Mouse (Mus musculus): ENCODE data around the gene Syt11. TPM values are rescaled to one million over a fixed set of nuclear protein-coding genes. Genes with fewer than 3 reads are reported as not detected.
"Not testable (repeated sequence)": the region's sequence is repeated elsewhere in the genome, so short reads cannot be mapped to it uniquely, and the experiment has no call there.

Gene Syt11
- polyA plus RNA-seq, 1 experiment from 2014 or later: 8.1 TPM

GRCm38 (mm10) chr3:88771941-88772280 lies 3.1 kb downstream of the Syt11 start:
- Histone ChIP-seq H3K4me3 (ENCODE audit: low read length) (peak overlapping the region; percentile 36), H3K27ac (ENCODE audit: low read length) (peak overlapping the region; percentile 39), H3K4me2 (ENCODE audit: low read depth, low read length) (peak overlapping the region; percentile 52)
- H3K9me3 ChIP-seq (ENCODE audit: control insufficient read depth, low read length); H3K36me3 ChIP-seq (ENCODE audit: control insufficient read depth, insufficient read depth, low read length); H3K27me3 ChIP-seq (ENCODE audit: control insufficient read depth, insufficient read depth, low read depth, low read length); H3K9ac ChIP-seq (ENCODE audit: low read length); H3K4me1 ChIP-seq (replicated peaks; ENCODE audit: control insufficient read depth, insufficient read depth, low read length); ATAC-seq (ENCODE audit: low read depth): not testable (repeated sequence)
- WGBS: 18% methylated on average over 3 of the region's 6 CpGs

GRCm38 (mm10) chr3:88771189-88771940 lies 3.6 kb downstream of the Syt11 start:
- H3K4me1 ChIP-seq (replicated peaks; ENCODE audit: control insufficient read depth, insufficient read depth, low read length); H3K9me3 ChIP-seq (ENCODE audit: control insufficient read depth, low read length); H3K27me3 ChIP-seq (ENCODE audit: control insufficient read depth, insufficient read depth, low read depth, low read length); H3K36me3 ChIP-seq (ENCODE audit: control insufficient read depth, insufficient read depth, low read length); H3K9ac ChIP-seq (ENCODE audit: low read length): not testable (repeated sequence)
- 1% methylated on average over 17 of the region's 28 CpGs for WGBS
- ATAC-seq (ENCODE audit: low read depth): peak; percentile 83
- peak overlapping the region; percentile 36 for H3K4me3 ChIP-seq (ENCODE audit: low read length)
- peak overlapping the region; percentile 52 for H3K4me2 ChIP-seq (ENCODE audit: low read depth, low read length)
- peak overlapping the region; percentile 39 for H3K27ac ChIP-seq (ENCODE audit: low read length)

DNA sequence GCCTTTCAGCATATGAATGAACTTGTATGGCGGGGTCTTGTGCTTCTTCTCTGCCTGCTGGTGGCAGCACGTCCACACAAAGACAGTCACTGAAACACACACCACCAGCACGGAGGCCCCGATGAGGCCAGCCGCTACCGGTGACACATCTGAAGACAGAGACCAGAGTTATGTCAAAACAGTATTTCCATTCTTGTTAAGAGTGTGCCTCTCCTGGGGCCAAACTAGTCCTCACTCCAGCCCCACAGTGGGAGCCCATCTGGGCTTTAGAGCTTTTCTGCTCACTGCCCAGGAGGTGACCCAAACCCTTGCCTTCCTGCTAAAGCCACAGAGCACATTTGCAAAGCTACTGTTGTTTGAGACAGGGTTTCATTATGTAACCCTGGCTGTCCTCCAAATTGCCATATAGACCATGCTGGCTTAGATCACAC lies 12.5 kb downstream of the Syt11 start:
- Histone ChIP-seq H3K9ac (ENCODE audit: low read length) (no peak overlapping the region), H3K27me3 (ENCODE audit: control insufficient read depth, insufficient read depth, low read depth, low read length) (no peaks in the 10 kb centered on the region), H3K4me3 (ENCODE audit: low read length) (no peak overlapping the region), H3K4me1 (replicated peaks; ENCODE audit: control insufficient read depth, insufficient read depth, low read length) (peaks cover 13% of the 10 kb centered on the region), H3K27ac (ENCODE audit: low read length) (no peak overlapping the region), H3K36me3 (ENCODE audit: control insufficient read depth, insufficient read depth, low read length) (no peaks in the 10 kb centered on the region), H3K4me2 (ENCODE audit: low read depth, low read length) (no peak overlapping the region), H3K9me3 (ENCODE audit: control insufficient read depth, low read length) (no peaks in the 10 kb centered on the region)
- 54% methylated on average over 6 of the region's 6 CpGs for WGBS
- no peak for ATAC-seq (ENCODE audit: low read depth)

DNA sequence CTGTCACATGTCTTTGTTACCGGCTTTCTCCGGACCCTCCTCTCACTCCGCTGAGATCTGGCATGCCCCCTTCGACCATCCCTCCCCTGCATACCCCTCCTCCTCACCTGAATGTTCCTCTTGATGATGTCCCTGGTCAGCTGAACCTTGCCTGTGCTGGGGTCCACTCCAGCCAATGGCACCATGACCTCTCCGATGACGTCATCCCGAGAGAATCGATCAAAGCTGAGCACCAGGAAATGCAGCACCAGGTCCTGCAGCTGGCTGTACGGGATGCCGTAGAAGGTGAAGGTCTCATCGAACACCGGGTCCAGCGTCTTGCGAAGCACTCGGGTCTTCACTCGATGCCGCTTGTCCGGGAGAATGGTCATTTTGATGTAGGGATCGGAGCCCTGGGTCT lies 13.3 kb downstream of the Syt11 start:
- no peaks in the 10 kb centered on the region for H3K36me3 ChIP-seq (ENCODE audit: control insufficient read depth, insufficient read depth, low read length)
- no peaks in the 10 kb centered on the region for H3K9me3 ChIP-seq (ENCODE audit: control insufficient read depth, low read length)
- H3K27me3 ChIP-seq (ENCODE audit: control insufficient read depth, insufficient read depth, low read depth, low read length): no peaks in the 10 kb centered on the region
- H3K4me3 ChIP-seq (ENCODE audit: low read length): no peak overlapping the region
- no peak overlapping the region for H3K27ac ChIP-seq (ENCODE audit: low read length)
- no peak overlapping the region for H3K4me2 ChIP-seq (ENCODE audit: low read depth, low read length)
- WGBS: 90% methylated on average over 19 of the region's 19 CpGs
- H3K9ac ChIP-seq (ENCODE audit: low read length): no peak overlapping the region
- no peak for ATAC-seq (ENCODE audit: low read depth)
- peaks cover 13% of the 10 kb centered on the region for H3K4me1 ChIP-seq (replicated peaks; ENCODE audit: control insufficient read depth, insufficient read depth, low read length)

- Histone ChIP-seq H3K36me3 (ENCODE audit: control insufficient read depth, insufficient read depth, low read length) (no peaks in the 10 kb centered on the region), H3K4me3 (ENCODE audit: low read length) (no peak overlapping the region), H3K4me2 (ENCODE audit: low read depth, low read length) (peak overlapping the region; percentile 15), H3K4me1 (replicated peaks; ENCODE audit: control insufficient read depth, insufficient read depth, low read length) (peaks cover 13% of the 10 kb centered on the region), H3K9me3 (ENCODE audit: control insufficient read depth, low read length) (no peaks in the 10 kb centered on the region), H3K27ac (ENCODE audit: low read length) (peak overlapping the region; percentile 93), H3K27me3 (ENCODE audit: control insufficient read depth, insufficient read depth, low read depth, low read length) (no peaks in the 10 kb centered on the region), H3K9ac (ENCODE audit: low read length) (peak overlapping the region; percentile 63)
- ATAC-seq (ENCODE audit: low read depth): peak; percentile 90
- 3% methylated on average over 5 of the region's 5 CpGs for WGBS
Measured at GRCm38 (mm10) chr3:88758045-88758500, 16.9 kb downstream of the Syt11 start.

DNA sequence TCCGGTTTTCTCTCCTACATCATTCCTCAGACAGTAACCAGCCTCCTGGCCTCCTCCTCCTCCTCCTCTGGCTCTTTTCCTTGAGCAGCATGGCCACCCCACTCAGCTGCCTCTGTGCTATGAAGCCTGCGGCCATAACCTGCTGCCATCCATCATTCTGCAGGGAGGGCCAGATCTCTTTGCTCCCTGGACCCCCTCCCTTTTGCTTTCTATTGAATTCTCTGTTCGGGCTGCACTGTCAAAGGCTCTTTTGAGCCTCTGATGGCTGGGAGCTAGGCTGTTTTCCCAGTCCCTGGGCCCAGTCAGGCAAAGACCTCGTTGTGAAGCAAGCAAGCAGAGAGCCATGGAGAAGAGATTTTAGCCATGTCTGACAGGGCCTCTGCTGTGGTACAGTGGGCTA lies 18.7 kb downstream of the Syt11 start:
- no peak overlapping the region for H3K27ac ChIP-seq (ENCODE audit: low read length)
- WGBS: 50% methylated on average over 4 of the region's 4 CpGs
- no peaks in the 10 kb centered on the region for H3K36me3 ChIP-seq (ENCODE audit: control insufficient read depth, insufficient read depth, low read length)

DNA sequence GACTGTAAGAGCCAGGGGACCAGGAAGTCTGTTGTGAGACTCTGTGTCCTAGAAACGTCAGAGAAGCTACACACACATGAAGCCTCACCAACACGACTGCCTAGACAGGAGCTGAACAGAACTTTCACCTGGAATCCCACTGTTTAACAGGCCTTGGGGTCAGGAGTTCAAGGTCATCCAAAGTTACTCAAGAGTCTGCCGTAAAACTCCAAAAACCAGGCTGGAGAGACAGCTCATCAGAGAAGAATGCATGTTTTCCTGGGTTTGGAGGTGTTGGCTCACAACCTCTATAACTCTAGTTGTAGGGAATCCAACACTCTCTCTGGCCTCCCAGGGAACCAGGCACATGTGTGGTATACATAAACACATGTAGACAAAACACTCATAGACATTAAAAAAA lies 19.4 kb downstream of the Syt11 start:
- Histone ChIP-seq H3K4me1 (replicated peaks; ENCODE audit: control insufficient read depth, insufficient read depth, low read length) (peaks cover 13% of the 10 kb centered on the region), H3K4me2 (ENCODE audit: low read depth, low read length) (no peak overlapping the region), H3K9me3 (ENCODE audit: control insufficient read depth, low read length) (no peaks in the 10 kb centered on the region), H3K27ac (ENCODE audit: low read length) (no peak overlapping the region), H3K9ac (ENCODE audit: low read length) (no peak overlapping the region), H3K4me3 (ENCODE audit: low read length) (no peak overlapping the region), H3K36me3 (ENCODE audit: control insufficient read depth, insufficient read depth, low read length) (no peaks in the 10 kb centered on the region), H3K27me3 (ENCODE audit: control insufficient read depth, insufficient read depth, low read depth, low read length) (no peaks in the 10 kb centered on the region)
- ATAC-seq (ENCODE audit: low read depth): no peak
- 42% methylated on average over 3 of the region's 3 CpGs for WGBS

More for the DNA sequence above, 18.7 kb downstream of the Syt11 start:
- H3K4me3 ChIP-seq (ENCODE audit: low read length): no peak overlapping the region
- H3K27me3 ChIP-seq (ENCODE audit: control insufficient read depth, insufficient read depth, low read depth, low read length): no peaks in the 10 kb centered on the region
- H3K9ac ChIP-seq (ENCODE audit: low read length): no peak overlapping the region
- no peaks in the 10 kb centered on the region for H3K9me3 ChIP-seq (ENCODE audit: control insufficient read depth, low read length)
- H3K4me1 ChIP-seq (replicated peaks; ENCODE audit: control insufficient read depth, insufficient read depth, low read length): peaks cover 13% of the 10 kb centered on the region
- no peak for ATAC-seq (ENCODE audit: low read depth)
- no peak overlapping the region for H3K4me2 ChIP-seq (ENCODE audit: low read depth, low read length)

DNA sequence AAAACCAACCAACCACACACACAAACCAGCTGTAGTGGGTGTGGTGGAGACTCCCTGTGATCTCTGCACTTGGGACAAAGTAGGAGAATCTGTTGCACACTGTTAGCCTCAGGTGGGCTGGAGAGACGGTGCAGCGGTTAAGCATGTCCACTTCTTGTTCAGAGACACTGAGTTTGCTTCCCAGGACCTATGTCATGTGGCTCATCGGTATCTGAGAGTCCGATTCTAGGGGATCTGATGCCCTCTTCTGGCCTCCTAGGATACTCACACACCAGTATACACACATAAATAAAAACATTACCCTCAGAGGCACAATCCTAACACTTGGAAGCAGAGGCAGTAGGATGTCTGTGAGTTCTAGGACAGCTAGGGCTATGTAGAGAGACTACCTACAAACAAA lies 20.7 kb downstream of the Syt11 start:
- no peak overlapping the region for H3K27ac ChIP-seq (ENCODE audit: low read length)

GRCm38 (mm10) chr3:88746871-88747231 lies 28.1 kb downstream of the Syt11 start:
- ATAC-seq (ENCODE audit: low read depth): peak; percentile 41
- WGBS: 66% methylated on average over 4 of the region's 4 CpGs

More for the DNA sequence above, 20.7 kb downstream of the Syt11 start:
- H3K27me3 ChIP-seq (ENCODE audit: control insufficient read depth, insufficient read depth, low read depth, low read length): no peaks in the 10 kb centered on the region
- H3K9me3 ChIP-seq (ENCODE audit: control insufficient read depth, low read length): no peaks in the 10 kb centered on the region
- WGBS: 60% methylated on average over 4 of the region's 4 CpGs
- no peak overlapping the region for H3K4me2 ChIP-seq (ENCODE audit: low read depth, low read length)
- no peak for ATAC-seq (ENCODE audit: low read depth)
- peaks cover 13% of the 10 kb centered on the region for H3K4me1 ChIP-seq (replicated peaks; ENCODE audit: control insufficient read depth, insufficient read depth, low read length)
- H3K4me3 ChIP-seq (ENCODE audit: low read length): no peak overlapping the region
- H3K9ac ChIP-seq (ENCODE audit: low read length): no peak overlapping the region
- no peaks in the 10 kb centered on the region for H3K36me3 ChIP-seq (ENCODE audit: control insufficient read depth, insufficient read depth, low read length)

More at GRCm38 (mm10) chr3:88746871-88747231, 28.1 kb downstream of the Syt11 start:
- H3K9me3 ChIP-seq (ENCODE audit: control insufficient read depth, low read length): peaks cover 6% of the 10 kb centered on the region
- no peak overlapping the region for H3K27ac ChIP-seq (ENCODE audit: low read length)
- H3K4me2 ChIP-seq (ENCODE audit: low read depth, low read length): no peak overlapping the region
- H3K36me3 ChIP-seq (ENCODE audit: control insufficient read depth, insufficient read depth, low read length): peaks cover 9% of the 10 kb centered on the region
- H3K9ac ChIP-seq (ENCODE audit: low read length): no peak overlapping the region
- no peaks in the 10 kb centered on the region for H3K4me1 ChIP-seq (replicated peaks; ENCODE audit: control insufficient read depth, insufficient read depth, low read length)
- no peaks in the 10 kb centered on the region for H3K27me3 ChIP-seq (ENCODE audit: control insufficient read depth, insufficient read depth, low read depth, low read length)
- no peak overlapping the region for H3K4me3 ChIP-seq (ENCODE audit: low read length)

All from lung, embryonic 16.5 days (tissue).